Mouse (Mus musculus) brain, adult 2 months (tissue): ENCODE results near the gene Mcoln1.

Source experiments
- DNase-seq: peaks from one replicate; pipeline ENCODE4 v3.0.0; 2011; ENCODE audit warnings: low read depth, low spot score

The Mcoln1 gene

GRCm38 (mm10) chr8:3500235-3501090 lies at the start of gene Mcoln1:
Gene Mcoln1 (plus strand): TSS chr8:3500457.
- DNase-seq, result peak; percentile 99

- peak; percentile 73 for DNase-seq
Measured at GRCm38 (mm10) chr8:3450670-3451069, 49.6 kb upstream of the Mcoln1 start.

GRCm38 (mm10) chr8:3451992-3452391 lies 48.3 kb upstream of the Mcoln1 start:
- no peak for DNase-seq

- no peak for DNase-seq
Measured at GRCm38 (mm10) chr8:3463248-3463647, 37.0 kb upstream of the Mcoln1 start.

- DNase-seq, result peak; percentile 48
Measured at GRCm38 (mm10) chr8:3464309-3464708, 35.9 kb upstream of the Mcoln1 start.

GRCm38 (mm10) chr8:3467006-3467885 lies 33.0 kb upstream of the Mcoln1 start, which contains the start of gene Pex11g:
Gene Pex11g (minus strand): TSS chr8:3467680.
- peak; percentile 95 for DNase-seq

- DNase-seq, result no peak
Measured at GRCm38 (mm10) chr8:3467886-3468545, 32.2 kb upstream of the Mcoln1 start.

- no peak for DNase-seq
Measured at GRCm38 (mm10) chr8:3468838-3469237, 31.4 kb upstream of the Mcoln1 start.

GRCm38 (mm10) chr8:3470562-3470961 lies 29.7 kb upstream of the Mcoln1 start, which contains the start of gene Tex45:
Gene Tex45 (plus strand): TSS chr8:3470862.
- DNase-seq, result no peak

- DNase-seq, result peak; percentile 33
Measured at GRCm38 (mm10) chr8:3475715-3476429, 24.4 kb upstream of the Mcoln1 start.

GRCm38 (mm10) chr8:3480221-3480785 lies 20.0 kb upstream of the Mcoln1 start:
- DNase-seq, result peak; percentile 57

- DNase-seq, result no peak
Measured at GRCm38 (mm10) chr8:3481605-3482004, 18.7 kb upstream of the Mcoln1 start.

- DNase-seq, result no peak
Measured at GRCm38 (mm10) chr8:3482240-3482740, 18.0 kb upstream of the Mcoln1 start.

- DNase-seq, result no peak
Measured at GRCm38 (mm10) chr8:3483546-3483945, 16.7 kb upstream of the Mcoln1 start.

- no peak for DNase-seq
Measured at GRCm38 (mm10) chr8:3485192-3485591, 15.1 kb upstream of the Mcoln1 start.

GRCm38 (mm10) chr8:3492901-3493844 lies 7.1 kb upstream of the Mcoln1 start, which contains the start of gene Zfp358:
Gene Zfp358 (plus strand): TSS chr8:3493138.
- peak; percentile 88 for DNase-seq

GRCm38 (mm10) chr8:3493845-3494208 lies 6.4 kb upstream of the Mcoln1 start:
- DNase-seq, result no peak

GRCm38 (mm10) chr8:3495578-3496427 lies 4.5 kb upstream of the Mcoln1 start:
- DNase-seq, result no peak

GRCm38 (mm10) chr8:3496428-3496748 lies 3.9 kb upstream of the Mcoln1 start:
- no peak for DNase-seq
